Mouse (Mus musculus): ENCODE data around the gene Gzf1.

Gene Gzf1

DNA sequence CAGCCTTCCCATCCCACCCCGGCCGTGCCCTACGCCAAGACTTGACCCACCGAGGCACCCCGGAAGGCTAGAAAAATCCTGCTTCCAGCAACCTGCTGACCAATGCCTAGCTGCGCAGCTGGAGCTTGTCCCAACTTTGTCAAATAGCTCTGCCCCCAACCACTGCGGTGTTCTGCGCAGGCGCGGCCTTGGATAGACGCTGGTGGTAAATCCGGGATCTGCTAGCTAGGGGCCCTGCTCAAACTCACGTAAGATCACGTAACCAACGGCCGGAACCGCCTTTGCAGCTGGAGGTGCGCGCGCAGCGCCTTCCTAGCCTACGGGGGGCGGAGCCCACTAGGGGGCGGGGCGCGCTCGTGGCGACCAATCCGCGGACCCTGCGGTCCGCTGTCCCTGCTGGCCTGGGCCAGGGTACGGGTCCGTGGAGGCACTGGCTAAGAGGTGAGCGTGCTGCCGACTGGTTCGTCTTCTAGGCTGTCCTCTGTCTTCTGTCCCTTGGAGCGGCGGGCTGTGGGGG is at the start of gene Gzf1:
Gene Gzf1 (plus strand): TSS at position 249 of the 517 bp plus-strand sequence.
- peak; percentile 26; the same call in 1 of the 2 replicates for TF ChIP-seq GATA4 (IDR thresholded peaks at IDR 0.05; ENCODE audit: insufficient replicate concordance, low read length)

DNA sequence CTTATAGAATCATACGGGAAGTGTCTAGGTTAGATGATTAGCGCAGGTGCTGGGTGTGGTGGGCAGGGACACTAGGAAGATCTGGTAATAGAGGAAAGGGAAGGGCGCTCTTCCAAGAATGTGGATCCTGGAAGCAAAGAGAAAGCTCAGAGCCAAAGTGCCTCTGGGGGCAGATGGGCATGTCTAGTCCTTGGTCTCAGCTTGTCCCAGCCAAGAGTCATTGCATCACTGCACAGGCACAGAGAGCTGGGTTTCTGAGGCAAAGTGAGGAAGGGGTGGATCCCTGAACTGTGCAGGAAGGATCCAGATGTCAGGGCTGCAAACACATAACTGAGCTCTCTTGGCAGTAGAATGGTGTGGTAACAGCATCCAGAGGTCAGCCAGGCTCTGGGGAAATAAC is 49.2 kb upstream of the Gzf1 start:
- TF ChIP-seq GATA4 (IDR thresholded peaks at IDR 0.05; ENCODE audit: insufficient replicate concordance, low read length), result no peak

- TF ChIP-seq GATA4 (IDR thresholded peaks at IDR 0.05; ENCODE audit: insufficient replicate concordance, low read length), result no peak
Measured at GRCm38 (mm10) chr2:148634466-148634865, 46.4 kb upstream of the Gzf1 start.

GRCm38 (mm10) chr2:148642610-148643370 is 38.0 kb upstream of the Gzf1 start:
- TF ChIP-seq GATA4 (IDR thresholded peaks at IDR 0.05; ENCODE audit: insufficient replicate concordance, low read length), result no peak

- no peak for TF ChIP-seq GATA4 (IDR thresholded peaks at IDR 0.05; ENCODE audit: insufficient replicate concordance, low read length)
Measured at GRCm38 (mm10) chr2:148644421-148645000, 36.3 kb upstream of the Gzf1 start.

DNA sequence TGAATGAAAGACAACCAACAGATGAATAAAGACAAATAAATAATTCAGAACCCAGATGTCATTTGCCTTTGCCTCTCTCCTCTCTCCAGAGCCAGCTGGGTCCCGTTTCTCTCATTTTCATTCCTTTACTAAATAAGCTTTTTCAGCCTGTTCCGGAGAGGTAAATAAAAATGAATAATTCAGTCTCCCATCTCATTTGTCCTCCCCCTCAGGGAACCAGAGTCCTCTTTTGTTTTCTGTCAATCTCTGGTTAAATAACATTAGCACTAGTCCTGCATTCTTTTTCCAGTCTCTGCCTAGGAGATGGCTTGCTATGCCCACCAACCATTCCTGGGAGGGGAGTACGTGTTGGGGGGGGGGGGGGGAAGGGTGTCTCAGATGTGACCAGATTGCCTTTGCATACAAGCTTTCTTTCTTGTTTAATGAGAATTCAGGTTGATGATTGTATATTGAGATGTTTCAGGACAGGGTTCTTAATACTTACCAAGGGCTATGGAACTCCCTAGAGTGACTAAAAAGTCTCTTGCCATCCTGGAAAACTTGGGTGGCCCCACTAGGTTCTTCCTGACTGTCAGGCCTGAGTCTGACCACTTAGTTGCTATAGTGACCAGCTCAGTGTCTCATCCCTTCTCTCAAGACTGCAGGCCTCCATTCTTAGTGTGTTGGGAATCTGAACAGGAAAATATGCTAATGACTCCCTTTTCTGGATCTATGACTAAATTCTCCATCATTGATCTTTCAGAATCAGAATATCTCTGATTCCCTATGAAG is 30.1 kb upstream of the Gzf1 start:
- no peak for TF ChIP-seq GATA4 (IDR thresholded peaks at IDR 0.05; ENCODE audit: insufficient replicate concordance, low read length)

- TF ChIP-seq GATA4 (IDR thresholded peaks at IDR 0.05; ENCODE audit: insufficient replicate concordance, low read length), result peak; percentile 37; the same call in 1 of the 2 replicates
Measured at GRCm38 (mm10) chr2:148654961-148655360, 25.9 kb upstream of the Gzf1 start.

DNA sequence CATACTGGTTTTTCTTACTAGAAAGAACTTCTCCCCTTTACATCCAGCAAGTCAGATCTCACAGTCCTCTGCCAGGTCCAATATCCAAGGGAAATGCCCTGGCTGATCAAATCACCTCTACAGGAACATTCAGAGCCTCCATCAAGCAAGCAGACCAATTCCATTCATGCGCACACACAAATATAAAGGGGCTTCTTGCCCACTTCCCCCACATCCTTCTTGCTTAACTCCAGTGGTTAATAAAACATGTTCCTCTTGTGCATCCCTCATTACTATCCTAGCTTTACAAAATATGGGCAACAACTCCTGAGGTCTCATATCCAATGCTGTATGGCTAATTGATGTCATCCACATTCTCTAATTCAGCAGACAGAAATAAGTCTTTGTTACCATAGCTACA is 17.4 kb upstream of the Gzf1 start:
- TF ChIP-seq GATA4 (IDR thresholded peaks at IDR 0.05; ENCODE audit: insufficient replicate concordance, low read length), result no peak

DNA sequence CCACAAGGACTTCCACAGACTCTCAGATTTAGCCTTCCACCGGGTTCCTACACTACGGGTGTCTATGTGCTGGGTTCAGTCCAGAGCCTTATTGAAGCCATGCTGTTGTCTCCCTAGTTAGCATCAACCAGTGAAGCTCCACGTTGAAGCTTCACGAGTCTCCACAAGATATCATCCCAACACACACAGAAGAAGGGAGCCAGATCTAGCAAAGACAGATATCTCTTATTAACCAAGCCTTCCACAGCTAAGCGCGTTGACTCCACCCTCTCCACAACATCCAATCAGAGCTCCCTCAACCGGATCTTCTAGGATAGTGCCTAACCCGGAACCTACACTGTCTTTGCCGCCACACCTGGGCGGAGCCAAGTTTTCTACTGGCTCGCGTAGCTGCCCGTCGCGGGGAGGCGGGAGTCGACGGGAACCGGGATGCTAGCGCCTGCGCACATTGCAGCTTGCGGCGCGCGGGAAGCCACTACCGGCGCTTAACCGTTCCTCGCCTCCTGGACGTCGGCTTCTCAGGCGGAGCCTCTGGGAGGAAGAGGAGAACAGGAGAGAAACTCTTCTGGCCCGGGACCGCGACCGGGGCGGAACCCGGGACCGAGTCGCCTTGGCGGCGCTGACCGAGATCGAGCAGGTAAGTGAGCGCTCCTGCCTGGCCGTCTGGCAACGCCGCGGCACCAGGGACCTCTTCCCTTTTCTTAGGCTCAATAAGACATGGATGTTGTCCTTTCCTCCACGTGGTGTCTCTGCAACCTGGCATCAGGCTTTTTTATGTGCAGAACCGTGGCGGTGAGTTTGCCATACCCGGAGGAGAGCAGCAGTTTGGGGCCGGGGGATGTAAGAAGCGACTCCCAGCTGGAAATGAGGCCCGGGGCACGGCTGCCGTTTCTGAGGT is 8.4 kb upstream of the Gzf1 start, which contains the start of gene Nxt1:
Gene Nxt1 (plus strand): TSS at position 403 of the 898 bp plus-strand sequence.
- no peak for TF ChIP-seq GATA4 (IDR thresholded peaks at IDR 0.05; ENCODE audit: insufficient replicate concordance, low read length)

- TF ChIP-seq GATA4 (IDR thresholded peaks at IDR 0.05; ENCODE audit: insufficient replicate concordance, low read length), result no peak
Measured at GRCm38 (mm10) chr2:148677801-148678200, 3.0 kb upstream of the Gzf1 start.

- no peak for TF ChIP-seq GATA4 (IDR thresholded peaks at IDR 0.05; ENCODE audit: insufficient replicate concordance, low read length)
Measured at GRCm38 (mm10) chr2:148679346-148679745, 1.5 kb upstream of the Gzf1 start.

DNA sequence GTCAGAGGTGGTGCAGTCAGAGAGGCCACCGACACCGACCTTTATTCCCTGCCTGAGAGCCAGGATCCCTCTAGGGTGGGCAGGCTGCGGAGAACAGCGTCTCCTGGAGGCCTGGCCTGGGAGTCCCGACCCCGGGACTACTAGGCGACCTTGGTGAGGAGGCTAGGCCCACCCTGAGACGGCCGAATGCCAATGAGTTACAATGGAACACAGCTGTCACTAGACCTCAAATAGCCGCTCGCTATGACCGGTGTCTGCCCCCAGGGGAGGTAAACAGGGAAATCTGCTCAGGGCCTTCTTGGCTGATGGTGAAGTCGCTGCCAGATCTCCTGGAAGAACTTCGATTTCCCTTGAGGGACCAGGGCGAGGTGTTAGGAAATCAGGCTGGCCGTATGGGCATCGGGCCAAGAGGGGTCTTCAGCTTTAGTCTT is 653 bp downstream of the Gzf1 start:
- no peak for TF ChIP-seq GATA4 (IDR thresholded peaks at IDR 0.05; ENCODE audit: insufficient replicate concordance, low read length)

DNA sequence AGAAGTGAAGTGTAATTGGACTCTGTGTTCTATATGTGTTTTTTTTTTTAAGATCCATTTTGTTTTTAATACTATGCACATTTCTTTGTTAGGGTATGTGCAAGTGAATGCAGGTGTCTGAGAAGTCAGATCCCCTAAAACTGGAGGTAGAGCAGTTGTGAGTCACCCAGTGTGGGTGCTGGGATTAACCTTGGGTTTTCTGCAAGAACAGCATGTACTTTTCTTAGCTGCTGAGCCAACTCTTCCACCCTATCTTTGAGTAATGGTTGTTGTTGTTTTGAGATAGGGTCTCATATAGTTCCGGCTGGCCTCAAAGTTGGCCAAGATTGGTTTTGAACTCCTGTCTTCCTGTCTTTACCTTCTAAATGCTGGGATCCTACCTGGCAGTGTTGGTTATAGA is 2.2 kb downstream of the Gzf1 start:
- TF ChIP-seq GATA4 (IDR thresholded peaks at IDR 0.05; ENCODE audit: insufficient replicate concordance, low read length), result no peak

DNA sequence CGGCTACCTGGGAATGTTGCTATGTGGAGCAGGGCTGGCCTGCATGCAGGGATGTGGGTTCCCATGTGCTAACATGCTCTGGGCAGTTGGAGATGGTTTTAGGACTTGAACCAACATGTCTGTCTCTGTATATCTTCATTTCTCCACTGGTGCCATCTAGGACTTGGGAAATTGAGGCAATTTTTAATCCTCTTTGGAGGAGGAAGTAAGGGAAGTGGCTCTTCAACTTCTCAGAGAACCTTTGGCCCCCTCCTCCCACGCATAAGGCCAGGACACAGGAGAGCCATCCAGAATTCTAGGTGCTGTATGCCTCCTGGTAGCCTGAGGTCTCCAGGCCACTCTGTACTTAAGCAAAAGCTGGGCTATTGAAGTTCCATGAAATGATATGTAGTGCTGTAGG is 4.1 kb downstream of the Gzf1 start:
- no peak for TF ChIP-seq GATA4 (IDR thresholded peaks at IDR 0.05; ENCODE audit: insufficient replicate concordance, low read length)

DNA sequence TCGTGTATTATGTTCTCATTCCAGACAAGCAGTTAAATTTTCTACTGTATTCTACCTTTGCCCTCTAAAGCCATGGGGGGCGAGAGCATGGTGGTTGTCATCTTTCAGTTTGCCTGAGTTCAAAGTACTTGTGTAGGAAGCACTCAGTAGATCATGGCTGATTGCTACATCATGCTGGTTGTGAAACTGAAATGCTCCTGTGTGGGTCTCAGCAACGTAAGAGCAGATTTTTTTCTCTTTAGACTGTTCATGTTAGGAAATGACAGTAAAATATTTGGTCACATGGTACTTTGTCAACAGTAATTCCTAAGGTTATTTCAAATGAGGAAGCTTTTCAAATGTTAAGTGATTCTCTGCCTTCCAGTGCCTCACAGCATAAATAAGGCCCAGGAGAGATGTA is 4.9 kb downstream of the Gzf1 start:
- no peak for TF ChIP-seq GATA4 (IDR thresholded peaks at IDR 0.05; ENCODE audit: insufficient replicate concordance, low read length)

All from liver, adult (tissue).